Mouse (Mus musculus): ENCODE data around the gene Sgsm1. TPM values are rescaled to one million over a fixed set of nuclear protein-coding genes. Genes with fewer than 3 reads are reported as not detected.
A peak's percentile ranks its signal among the peaks of the same experiment; 100 is the strongest.
"Not testable (repeated sequence)": the region's sequence is repeated elsewhere in the genome, so short reads cannot be mapped to it uniquely, and the experiment has no call there.

Gene Sgsm1
- total and polyA plus RNA-seq, 2 experiments from 2014 or later = 15.2 to 43.4 TPM

DNA sequence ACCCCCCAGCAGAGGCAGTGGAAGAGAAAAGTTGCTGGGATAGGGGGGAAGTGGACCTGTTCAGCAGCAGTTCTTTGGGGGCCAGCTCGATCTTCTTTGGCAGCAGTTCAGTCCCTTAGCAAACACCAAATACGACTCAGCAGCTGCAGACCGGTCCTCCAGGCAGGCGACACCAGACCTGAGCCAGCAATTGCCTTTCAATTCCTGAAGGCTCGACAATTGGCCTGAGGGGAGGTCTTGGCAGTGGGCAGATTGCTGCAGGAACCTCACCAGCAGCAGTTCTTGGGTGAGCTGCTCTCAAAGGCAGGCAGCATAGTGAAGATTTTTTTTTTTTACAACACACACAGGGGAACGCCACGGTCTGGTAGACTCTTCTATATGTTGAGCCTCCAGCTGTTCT, 39.2 kb upstream of the Sgsm1 start:
- ATAC-seq (no peak), DNase-seq (ENCODE audit: low spot score) (peak; percentile 69)
- 11% methylated on average over 7 of the region's 7 CpGs for WGBS
- no peak overlapping the region for H3K27ac ChIP-seq
- no peaks in the 10 kb centered on the region for H3K36me3 ChIP-seq (ENCODE audit: insufficient read depth, low read length)
- no peaks in the 10 kb centered on the region for H3K9me3 ChIP-seq (ENCODE audit: low read length)
- no peak overlapping the region for H3K9ac ChIP-seq (replicated peaks; ENCODE audit: low read length)
- H3K4me3 ChIP-seq (ENCODE audit: low read length) = no peak overlapping the region
- no peak for TF ChIP-seq CTCF (IDR thresholded peaks at IDR 0.05; ENCODE audit: low read depth)
- no peak overlapping the region for H3K4me2 ChIP-seq (ENCODE audit: low read depth, low read length)
- peaks cover 19% of the 10 kb centered on the region for H3K27me3 ChIP-seq (ENCODE audit: insufficient read depth, low read length)
- H3K4me1 ChIP-seq (ENCODE audit: insufficient read depth, low read length) = peaks cover 8% of the 10 kb centered on the region; the same call in 1 of the 2 replicates

DNA sequence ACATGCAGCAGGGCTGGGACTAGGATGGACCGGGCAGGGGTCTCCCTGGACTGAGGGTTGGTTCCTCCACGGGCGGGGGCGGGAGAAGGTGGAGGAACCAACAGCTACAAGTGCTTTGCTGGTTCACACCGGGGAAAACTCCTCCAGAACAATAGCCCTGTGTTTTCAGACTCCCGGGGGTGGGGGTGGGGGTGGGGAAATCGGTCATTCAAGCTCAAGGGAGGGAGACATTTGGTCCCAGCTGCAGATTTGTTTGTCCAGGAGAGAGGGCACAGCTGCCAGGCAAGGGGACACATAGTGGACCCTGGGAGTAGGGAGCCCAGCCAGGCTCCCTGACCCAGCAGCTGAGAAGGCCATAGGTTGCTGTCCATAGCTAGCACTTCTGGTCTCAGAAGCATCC, 38.6 kb upstream of the Sgsm1 start:
- no peak for ATAC-seq
- 6% methylated on average over 7 of the region's 7 CpGs for WGBS
- H3K4me1 ChIP-seq (ENCODE audit: insufficient read depth, low read length) = peaks cover 8% of the 10 kb centered on the region; the same call in 1 of the 2 replicates
- no peak overlapping the region for H3K27ac ChIP-seq
- H3K9ac ChIP-seq (replicated peaks; ENCODE audit: low read length) = no peak overlapping the region
- H3K4me2 ChIP-seq (ENCODE audit: low read depth, low read length) = no peak overlapping the region
- H3K27me3 ChIP-seq (ENCODE audit: insufficient read depth, low read length) = peaks cover 23% of the 10 kb centered on the region
- TF ChIP-seq CTCF (IDR thresholded peaks at IDR 0.05; ENCODE audit: low read depth) = no peak
- H3K9me3 ChIP-seq (ENCODE audit: low read length) = no peaks in the 10 kb centered on the region
- no peaks in the 10 kb centered on the region for H3K36me3 ChIP-seq (ENCODE audit: insufficient read depth, low read length)
- DNase-seq (ENCODE audit: low spot score) = no peak
- H3K4me3 ChIP-seq (ENCODE audit: low read length) = no peak overlapping the region

DNA sequence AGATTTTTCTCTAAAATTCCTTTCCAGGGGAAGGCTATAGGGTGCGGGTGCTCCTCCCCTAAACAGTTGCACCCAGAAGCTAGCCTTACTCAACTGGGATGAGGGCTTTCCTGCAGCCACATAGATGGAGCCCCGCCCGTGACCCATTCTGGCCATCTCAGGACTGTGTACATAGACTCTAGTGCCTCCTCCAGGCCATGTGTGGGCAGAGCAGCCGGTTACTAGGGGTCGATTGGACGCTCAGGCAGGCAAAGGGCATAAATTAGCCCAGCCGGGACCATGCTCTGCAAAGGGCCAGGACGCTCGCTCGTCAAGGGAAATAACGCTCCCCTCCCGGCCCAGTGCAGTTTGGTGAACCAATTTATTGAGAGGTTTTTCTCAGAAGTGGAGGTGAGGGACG, 38.0 kb upstream of the Sgsm1 start:
- H3K4me1 ChIP-seq (ENCODE audit: insufficient read depth, low read length) = peaks cover 8% of the 10 kb centered on the region; the same call in 1 of the 2 replicates
- no peaks in the 10 kb centered on the region for H3K36me3 ChIP-seq (ENCODE audit: insufficient read depth, low read length)
- DNase-seq (ENCODE audit: low spot score) = peak; percentile 51
- 16% methylated on average over 13 of the region's 13 CpGs for WGBS
- peak; percentile 55; the same call in 1 of the 2 replicates for TF ChIP-seq CTCF (IDR thresholded peaks at IDR 0.05; ENCODE audit: low read depth)
- no peak overlapping the region for H3K4me2 ChIP-seq (ENCODE audit: low read depth, low read length)
- H3K9me3 ChIP-seq (ENCODE audit: low read length) = no peaks in the 10 kb centered on the region
- H3K27me3 ChIP-seq (ENCODE audit: insufficient read depth, low read length) = peaks cover 25% of the 10 kb centered on the region
- H3K9ac ChIP-seq (replicated peaks; ENCODE audit: low read length) = no peak overlapping the region
- H3K4me3 ChIP-seq (ENCODE audit: low read length) = no peak overlapping the region
- H3K27ac ChIP-seq = no peak overlapping the region
- peak; percentile 58; the same call in 1 of the 2 replicates for ATAC-seq

DNA sequence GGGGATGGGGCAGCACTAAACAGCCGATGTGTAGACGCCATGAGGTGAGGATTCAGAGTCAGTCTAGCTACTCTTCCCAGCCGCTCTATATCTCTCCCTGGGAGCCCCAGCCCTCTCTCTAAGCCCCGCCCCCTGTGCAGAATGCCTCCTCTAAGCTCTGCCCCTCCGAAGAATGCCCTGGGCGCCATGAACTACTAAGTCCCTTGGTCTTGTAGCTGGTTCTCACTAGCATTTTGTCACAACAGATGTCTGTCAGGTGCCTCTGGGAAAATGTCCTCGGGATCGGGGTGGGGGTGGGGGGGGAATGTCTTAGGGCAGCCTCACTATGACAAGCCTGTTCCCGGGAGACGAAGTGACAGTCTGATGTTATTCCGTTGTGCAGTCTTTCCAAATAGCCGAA, 37.0 kb upstream of the Sgsm1 start:
- Histone ChIP-seq H3K36me3 (ENCODE audit: insufficient read depth, low read length) (no peaks in the 10 kb centered on the region), H3K9me3 (ENCODE audit: low read length) (no peaks in the 10 kb centered on the region), H3K27ac (no peak overlapping the region), H3K27me3 (ENCODE audit: insufficient read depth, low read length) (peaks cover 25% of the 10 kb centered on the region), H3K9ac (replicated peaks; ENCODE audit: low read length) (no peak overlapping the region), H3K4me2 (ENCODE audit: low read depth, low read length) (no peak overlapping the region), H3K4me3 (ENCODE audit: low read length) (no peak overlapping the region), H3K4me1 (ENCODE audit: insufficient read depth, low read length) (peaks cover 8% of the 10 kb centered on the region; the same call in 1 of the 2 replicates)
- TF ChIP-seq CTCF (IDR thresholded peaks at IDR 0.05; ENCODE audit: low read depth) = no peak
- ATAC-seq = no peak
- WGBS = 27% methylated on average over 12 of the region's 12 CpGs
- DNase-seq (ENCODE audit: low spot score) = no peak

DNA sequence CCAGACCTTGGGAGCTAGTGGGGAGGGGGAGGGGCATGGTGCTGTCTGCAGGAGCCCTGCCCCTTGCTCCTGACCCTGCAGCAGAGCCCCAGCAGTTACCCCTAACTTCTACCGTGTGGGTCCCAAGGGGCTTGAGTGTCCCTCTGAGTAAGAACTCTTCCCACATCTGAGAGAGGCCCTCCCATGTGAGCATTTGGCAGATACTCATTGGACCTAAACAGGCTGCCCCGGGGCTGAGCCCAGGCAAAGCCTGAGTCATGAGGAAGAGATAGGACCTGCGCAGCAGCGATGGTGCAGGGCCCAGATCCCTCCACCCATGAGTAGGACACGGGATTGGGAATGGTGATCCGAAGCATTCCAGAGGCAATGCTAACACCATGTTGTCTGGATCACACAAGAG, 36.1 kb upstream of the Sgsm1 start:
- not testable (repeated sequence) for ATAC-seq; DNase-seq (ENCODE audit: low spot score); H3K4me2 ChIP-seq (ENCODE audit: low read depth, low read length); H3K4me1 ChIP-seq (ENCODE audit: insufficient read depth, low read length); H3K36me3 ChIP-seq (ENCODE audit: insufficient read depth, low read length); H3K4me3 ChIP-seq (ENCODE audit: low read length); H3K9me3 ChIP-seq (ENCODE audit: low read length); H3K9ac ChIP-seq (replicated peaks; ENCODE audit: low read length); H3K27ac ChIP-seq
- WGBS = 58% methylated on average over 6 of the region's 6 CpGs
- peaks cover 25% of the 10 kb centered on the region for H3K27me3 ChIP-seq (ENCODE audit: insufficient read depth, low read length)

DNA sequence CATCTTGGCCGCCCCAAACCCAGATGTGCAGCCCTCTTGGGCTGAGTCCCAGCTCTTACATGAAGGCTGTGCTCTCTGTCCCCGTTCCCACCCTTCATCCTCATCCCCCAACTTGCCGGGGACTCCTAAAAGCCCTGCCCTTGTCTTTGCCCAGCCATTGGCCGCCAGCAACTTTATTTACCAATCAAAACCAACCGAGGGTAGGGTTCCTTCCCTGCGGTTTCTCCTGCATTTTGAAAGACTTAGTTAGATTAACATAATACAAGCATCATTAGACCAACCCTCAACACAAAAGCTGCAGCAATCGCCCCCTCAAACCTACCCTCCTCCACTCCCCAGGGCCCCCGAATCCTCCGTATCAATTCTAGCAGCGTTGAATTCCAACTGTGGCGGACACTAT, 35.2 kb upstream of the Sgsm1 start:
- Histone ChIP-seq H3K4me3 (ENCODE audit: low read length) (no peak overlapping the region), H3K36me3 (ENCODE audit: insufficient read depth, low read length) (no peaks in the 10 kb centered on the region), H3K4me1 (ENCODE audit: insufficient read depth, low read length) (peaks cover 8% of the 10 kb centered on the region; the same call in 1 of the 2 replicates), H3K27ac (no peak overlapping the region), H3K9me3 (ENCODE audit: low read length) (no peaks in the 10 kb centered on the region), H3K4me2 (ENCODE audit: low read depth, low read length) (no peak overlapping the region), H3K9ac (replicated peaks; ENCODE audit: low read length) (no peak overlapping the region), H3K27me3 (ENCODE audit: insufficient read depth, low read length) (peaks cover 25% of the 10 kb centered on the region)
- no peak for TF ChIP-seq CTCF (IDR thresholded peaks at IDR 0.05; ENCODE audit: low read depth)
- ATAC-seq (no peak), DNase-seq (ENCODE audit: low spot score) (no peak)
- WGBS = 8% methylated on average over 11 of the region's 11 CpGs

DNA sequence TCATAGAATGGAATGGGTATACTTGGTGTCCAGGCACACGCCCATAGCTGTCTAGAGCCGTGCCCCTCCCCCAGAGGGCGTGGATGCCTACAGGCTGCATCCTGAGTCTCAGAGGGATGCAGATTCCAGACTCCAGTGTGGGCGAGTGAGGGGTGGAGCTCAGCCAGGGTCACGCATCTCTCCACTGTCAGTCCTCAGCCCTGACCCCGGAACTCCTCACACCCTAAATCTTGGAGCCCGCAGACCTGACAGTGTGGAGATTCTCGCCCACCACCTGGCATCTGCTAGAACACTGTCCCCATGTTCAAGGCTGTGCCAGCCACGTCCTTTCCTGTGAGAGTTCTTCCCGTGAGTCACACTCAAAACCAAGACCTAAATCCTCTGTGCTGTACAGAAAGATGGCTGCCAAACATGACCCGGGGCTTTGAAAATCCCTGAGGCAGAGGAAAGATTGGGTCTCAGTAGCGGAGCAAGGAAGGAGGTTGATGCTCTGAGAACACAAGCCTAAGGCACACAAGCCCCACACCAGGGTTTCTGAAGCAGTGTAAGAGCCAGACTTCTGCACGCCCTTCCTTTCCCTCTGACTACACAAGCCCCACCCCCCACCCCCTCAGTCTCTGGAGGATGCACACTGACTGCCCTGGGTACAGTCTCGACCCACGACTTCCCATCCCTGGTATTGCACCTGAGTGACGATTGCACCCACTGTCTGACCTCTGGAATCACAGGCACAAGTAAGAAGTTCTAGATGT, 34.2 kb upstream of the Sgsm1 start:
- Histone ChIP-seq H3K4me2 (ENCODE audit: low read depth, low read length) (no peak overlapping the region), H3K36me3 (ENCODE audit: insufficient read depth, low read length) (no peaks in the 10 kb centered on the region), H3K27me3 (ENCODE audit: insufficient read depth, low read length) (peaks cover 25% of the 10 kb centered on the region), H3K9ac (replicated peaks; ENCODE audit: low read length) (no peak overlapping the region), H3K27ac (no peak overlapping the region), H3K4me3 (ENCODE audit: low read length) (no peak overlapping the region), H3K4me1 (ENCODE audit: insufficient read depth, low read length) (peaks cover 8% of the 10 kb centered on the region; the same call in 1 of the 2 replicates), H3K9me3 (ENCODE audit: low read length) (no peaks in the 10 kb centered on the region)
- 29% methylated on average over 16 of the region's 16 CpGs for WGBS
- ATAC-seq (no peak), DNase-seq (ENCODE audit: low spot score) (no peak)
- TF ChIP-seq CTCF (IDR thresholded peaks at IDR 0.05; ENCODE audit: low read depth) = no peak

Data from hindbrain, postnatal 0 days (tissue).